Mouse (Mus musculus): ENCODE measurements around the gene Prkcz.
"Not testable (repeated sequence)": the region's sequence is repeated elsewhere in the genome, so short reads cannot be mapped to it uniquely, and the experiment has no call there.

The Prkcz gene

GRCm38 (mm10) chr4:155357601-155358000 is 3.6 kb downstream of the Prkcz start:
- no peak for DNase-seq

GRCm38 (mm10) chr4:155356354-155356753 is 4.8 kb downstream of the Prkcz start:
- DNase-seq: no peak

GRCm38 (mm10) chr4:155354546-155354945 is 6.6 kb downstream of the Prkcz start:
- DNase-seq: no peak

- no peak for DNase-seq
Measured at GRCm38 (mm10) chr4:155354035-155354434, 7.1 kb downstream of the Prkcz start.

- DNase-seq: no peak
Measured at GRCm38 (mm10) chr4:155352581-155352980, 8.6 kb downstream of the Prkcz start.

- DNase-seq: no peak
Measured at GRCm38 (mm10) chr4:155346350-155346749, 14.8 kb downstream of the Prkcz start.

GRCm38 (mm10) chr4:155345608-155345953 is 15.6 kb downstream of the Prkcz start:
- peak; percentile 80 for DNase-seq

- peak; percentile 55 for DNase-seq
Measured at GRCm38 (mm10) chr4:155344716-155345607, 16.2 kb downstream of the Prkcz start.

GRCm38 (mm10) chr4:155344299-155344600 is 16.9 kb downstream of the Prkcz start:
- DNase-seq: no peak

- DNase-seq: peak; percentile 59
Measured at GRCm38 (mm10) chr4:155343415-155344298, 17.5 kb downstream of the Prkcz start.

- DNase-seq: no peak
Measured at GRCm38 (mm10) chr4:155336284-155337050, 24.7 kb downstream of the Prkcz start.

- DNase-seq: no peak
Measured at GRCm38 (mm10) chr4:155332253-155332652, 28.9 kb downstream of the Prkcz start.

- DNase-seq: not testable (repeated sequence)
Measured at GRCm38 (mm10) chr4:155328385-155328784, 32.8 kb downstream of the Prkcz start.

GRCm38 (mm10) chr4:155325773-155326172 is 35.4 kb downstream of the Prkcz start:
- no peak for DNase-seq

- no peak for DNase-seq
Measured at GRCm38 (mm10) chr4:155324511-155324910, 36.6 kb downstream of the Prkcz start.

- DNase-seq: no peak
Measured at GRCm38 (mm10) chr4:155323081-155323795, 37.9 kb downstream of the Prkcz start.

- peak; percentile 65 for DNase-seq
Measured at GRCm38 (mm10) chr4:155320281-155321244, 40.6 kb downstream of the Prkcz start.

- DNase-seq: no peak
Measured at GRCm38 (mm10) chr4:155318266-155318665, 42.9 kb downstream of the Prkcz start.

- DNase-seq: no peak
Measured at GRCm38 (mm10) chr4:155315031-155315430, 46.1 kb downstream of the Prkcz start.

GRCm38 (mm10) chr4:155308679-155309078 is 52.5 kb downstream of the Prkcz start:
- DNase-seq: no peak

- peak; percentile 95 for DNase-seq
Measured at GRCm38 (mm10) chr4:155308068-155308467, 53.1 kb downstream of the Prkcz start.

All from cerebellum, adult 8-10 months (tissue).